Mouse (Mus musculus): ENCODE data around the gene Fads3. TPM values are rescaled to one million over a fixed set of nuclear protein-coding genes. Genes with fewer than 3 reads are reported as not detected.

Fads3 gene
- total and polyA plus RNA-seq, 3 experiments = 2.3 to 11.2 TPM; not detected in 1

DNA sequence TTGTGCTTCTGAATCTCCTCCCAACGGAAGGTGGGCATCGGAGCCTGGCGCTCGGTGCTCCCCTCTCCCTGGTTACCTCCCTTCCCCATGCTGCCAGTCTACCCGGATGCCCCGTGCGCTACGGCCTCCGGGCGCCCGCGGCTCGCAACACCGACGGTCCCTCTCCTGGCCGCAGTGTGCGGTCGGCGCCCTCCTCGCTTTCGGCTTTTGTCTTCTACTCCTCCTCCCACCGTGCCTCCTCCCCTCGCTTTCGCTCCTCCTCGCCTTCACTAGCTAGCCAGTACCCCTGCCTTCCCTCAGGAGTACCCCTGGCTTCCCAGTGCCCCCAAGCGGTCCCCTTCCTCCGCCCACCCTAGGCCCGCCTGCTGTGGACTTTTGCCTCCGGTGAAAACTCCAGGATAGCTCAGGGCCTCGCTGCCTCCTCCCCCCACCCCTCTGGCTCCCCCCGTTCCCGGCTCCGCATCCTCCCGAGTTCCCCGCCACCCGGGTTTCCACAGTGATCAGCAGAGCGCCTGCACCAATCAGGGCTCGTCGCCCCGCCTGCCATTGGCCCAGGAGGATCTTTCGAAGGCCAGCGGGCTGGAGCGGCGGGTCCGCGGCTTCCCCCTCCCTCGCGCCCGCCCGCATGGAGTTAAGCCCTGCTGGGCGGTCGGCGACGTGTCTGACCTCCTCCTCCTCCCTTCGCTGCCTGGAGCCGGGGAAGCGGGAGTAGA lies 60.1 kb downstream of the Fads3 start, which contains the start of gene Fads2 (continued):
- TF ChIP-seq POLR2AphosphoS5 (IDR thresholded peaks at IDR 0.05; ENCODE audit: borderline replicate concordance, low read depth, low read length) = peak; percentile 58; the same call in 1 of the 2 replicates
- 0 out of 2 replicates have a peak, but pooled peaks have one; percentile 33 for TF ChIP-seq ELF1 (IDR thresholded peaks at IDR 0.05; ENCODE audit: low read depth, low read length)
- TF ChIP-seq ETS1 (IDR thresholded peaks at IDR 0.05; ENCODE audit: low read depth, low read length) = 0 out of 2 replicates have a peak, but pooled peaks have one; percentile 18
- TF ChIP-seq TAL1 (IDR thresholded peaks at IDR 0.05; ENCODE audit: low read length) = no peak
- TF ChIP-seq NRF1 (IDR thresholded peaks at IDR 0.05; ENCODE audit: insufficient read depth, low read depth, low read length, poor library complexity, severe bottlenecking) = no peak
- TF ChIP-seq MXI1 (IDR thresholded peaks at IDR 0.05; ENCODE audit: low read depth, low read length) = peak; percentile 69
- TF ChIP-seq GABPA (IDR thresholded peaks at IDR 0.05; ENCODE audit: low read depth, low read length) = no peak
- TF ChIP-seq ZC3H11A (IDR thresholded peaks at IDR 0.05; ENCODE audit: low read depth, low read length) = no peak
- peak; percentile 91 for TF ChIP-seq MAZ (IDR thresholded peaks at IDR 0.05; ENCODE audit: low read depth, low read length)
- no peak for TF ChIP-seq JUND (IDR thresholded peaks at IDR 0.05; ENCODE audit: low read depth, low read length)

DNA sequence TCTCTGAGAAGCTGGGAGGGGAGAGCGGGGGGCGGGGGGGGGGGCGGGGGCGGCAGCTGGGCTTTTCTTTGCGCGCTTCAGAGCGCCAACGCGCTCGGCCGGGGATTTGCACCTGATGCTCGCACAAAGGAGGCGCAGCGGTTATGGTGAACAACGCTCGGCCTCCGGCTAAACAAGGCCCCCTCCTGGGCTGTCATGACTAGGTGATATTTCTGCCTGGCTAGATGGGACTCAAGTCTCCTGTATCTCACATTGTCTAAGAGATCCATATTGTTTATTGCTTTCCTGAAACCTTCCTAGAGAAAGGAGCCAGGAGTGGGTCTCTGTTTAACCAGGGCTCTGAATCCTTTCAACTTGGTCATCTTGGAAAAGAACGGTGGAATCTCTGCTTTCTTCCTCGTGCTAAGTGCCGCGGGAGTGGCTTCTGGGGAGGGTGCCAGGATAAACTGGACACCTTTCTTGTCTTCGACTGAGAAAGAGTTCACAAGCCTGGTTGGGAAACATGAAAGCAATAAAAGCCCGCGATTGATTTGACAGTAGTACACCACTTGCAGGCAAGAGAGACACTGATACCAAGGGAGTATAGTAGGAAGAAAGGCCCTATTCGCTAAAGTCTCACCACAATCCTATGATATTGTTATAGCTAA lies 60.8 kb downstream of the Fads3 start:
- Histone ChIP-seq H3K9ac (ENCODE audit: control insufficient read depth, low read depth, low read length, poor library complexity, severe bottlenecking) (peak overlapping the region; percentile 84), H3K27me3 (ENCODE audit: control insufficient read depth in 1 of 2, insufficient read depth in 2 of 2, low read length in 2 of 2) (no peaks in the 10 kb centered on the region), H3K4me3 (ENCODE audit: control insufficient read depth in 1 of 2, insufficient read depth in 1 of 2, low read depth in 2 of 2, low read length in 2 of 2) (peak overlapping the region; percentile 65 to 92), H3K79me2 (ENCODE audit: control insufficient read depth, insufficient read depth, low read length, poor library complexity) (peaks cover 13% of the 10 kb centered on the region), H3K9me3 (replicated peaks; ENCODE audit: insufficient read depth, low read length) (no peaks in the 10 kb centered on the region), H3K27ac (ENCODE audit: control insufficient read depth, low read depth, low read length) (peak overlapping the region; percentile 50), H3K36me3 (ENCODE audit: control insufficient read depth in 1 of 2, insufficient read depth in 2 of 2, low read length in 2 of 2) (peaks cover 0 to 30% of the 10 kb centered on the region in 2 experiments; a peak in 3 of 4 replicates), H3K4me1 (ENCODE audit: control insufficient read depth in 1 of 2, insufficient read depth in 2 of 2, low read length in 2 of 2) (peaks cover 2 to 40% of the 10 kb centered on the region in 2 experiments; a peak in 3 of 4 replicates)
- DNase-seq (ENCODE audit: low read depth, low spot score) = no peak
- TF ChIP-seq ELF1 (IDR thresholded peaks at IDR 0.05; ENCODE audit: low read depth, low read length) (no peak), CTCF (IDR thresholded peaks at IDR 0.05 in 2 of 3, conservative IDR thresholded peaks at IDR 0.05 in 1 of 3; ENCODE audit: control insufficient read depth in 1 of 3, insufficient read depth in 1 of 3, low read depth in 2 of 3, low read length in 3 of 3, poor library complexity in 1 of 3, severe bottlenecking in 1 of 3) (peak in 1 of 3 experiments; percentile 3; a peak in 1 of 6 replicates), ZC3H11A (IDR thresholded peaks at IDR 0.05; ENCODE audit: low read depth, low read length) (no peak), MAFK (IDR thresholded peaks at IDR 0.05; ENCODE audit: borderline replicate concordance, low read depth, low read length) (no peak), MYB (IDR thresholded peaks at IDR 0.05; ENCODE audit: low read depth, low read length) (no peak), MEF2A (IDR thresholded peaks at IDR 0.05; ENCODE audit: extremely low read depth, insufficient replicate concordance, low read depth, low read length, poor library complexity, severe bottlenecking) (no peak), MAX (IDR thresholded peaks at IDR 0.05; ENCODE audit: low read length) (peak; percentile 6; the same call in 1 of the 2 replicates), MXI1 (IDR thresholded peaks at IDR 0.05; ENCODE audit: low read depth, low read length) (no peak; the same call in 1 of the 2 replicates), SIN3A (IDR thresholded peaks at IDR 0.05; ENCODE audit: low read length) (peak; percentile 53; the same call in 1 of the 2 replicates), MAZ (IDR thresholded peaks at IDR 0.05; ENCODE audit: low read depth, low read length) (no peak), RAD21 (IDR thresholded peaks at IDR 0.05; ENCODE audit: low read depth, low read length) (no peak), ZNF384 (IDR thresholded peaks at IDR 0.05; ENCODE audit: low read depth, low read length) (no peak), ETS1 (IDR thresholded peaks at IDR 0.05; ENCODE audit: low read depth, low read length) (no peak)

Data from MEL (cell line).